Mouse (Mus musculus) heart, embryonic 10.5 days (tissue): ENCODE data around the gene Esr1. TPM values are rescaled to one million over a fixed set of nuclear protein-coding genes. Genes with fewer than 3 reads are reported as not detected.

ENCODE experiments used
- DNase-seq: peaks from one replicate; pipeline ENCODE4 v3.0.0-alpha.2; 2017; ENCODE audit warnings: low spot score
- H3K27ac ChIP-seq: fragments of 300-500 bp; sonication (generic); 2 replicates; pipeline ENCODE4 v1.5.1; 2016; ENCODE audit warnings: mild to moderate bottlenecking
- H3K27me3 ChIP-seq: fragments of 300-500 bp; sonication (generic); 2 replicates; pipeline ENCODE4 v1.6.1; 2016; ENCODE audit warnings: mild to moderate bottlenecking; ENCODE audit not compliant: poor library complexity, insufficient read depth, severe bottlenecking
- H3K36me3 ChIP-seq: fragments of 300-500 bp; sonication (generic); 2 replicates; pipeline ENCODE4 v1.6.1; 2016; ENCODE audit warnings: mild to moderate bottlenecking, moderate library complexity
- H3K4me1 ChIP-seq: fragments of 300-500 bp; sonication (generic); 2 replicates; pipeline ENCODE4 v1.6.1; 2016; ENCODE audit warnings: mild to moderate bottlenecking
- H3K4me3 ChIP-seq: fragments of 300-500 bp; sonication (generic); 2 replicates; pipeline ENCODE4 v1.5.1; 2016; ENCODE audit warnings: mild to moderate bottlenecking, moderate library complexity
- H3K9me3 ChIP-seq: fragments of 300-500 bp; sonication (generic); 2 replicates; pipeline ENCODE4 v1.6.1; 2016; ENCODE audit warnings: mild to moderate bottlenecking, moderate library complexity
- WGBS: fragments of 180-500 bp; shearing (Covaris S2); methylation state at CpG from one replicate; pipeline ENCODE4 v1.1.7; 2016; 5-methylcytosine and 5-hydroxymethylcytosine counted together
- polyA plus RNA-seq: library from polyadenylated mRNA; unstranded; fragments of >200 nt; fragmentation: Nextera tagmentation; extraction: Ambion mirVana; gene quantifications from 2 replicates; pipeline ENCODE4 v1.2.1, GENCODE M21; 2016

Gene Esr1
- polyA plus RNA-seq, 1 experiment from 2014 or later = 0.68 TPM

DNA sequence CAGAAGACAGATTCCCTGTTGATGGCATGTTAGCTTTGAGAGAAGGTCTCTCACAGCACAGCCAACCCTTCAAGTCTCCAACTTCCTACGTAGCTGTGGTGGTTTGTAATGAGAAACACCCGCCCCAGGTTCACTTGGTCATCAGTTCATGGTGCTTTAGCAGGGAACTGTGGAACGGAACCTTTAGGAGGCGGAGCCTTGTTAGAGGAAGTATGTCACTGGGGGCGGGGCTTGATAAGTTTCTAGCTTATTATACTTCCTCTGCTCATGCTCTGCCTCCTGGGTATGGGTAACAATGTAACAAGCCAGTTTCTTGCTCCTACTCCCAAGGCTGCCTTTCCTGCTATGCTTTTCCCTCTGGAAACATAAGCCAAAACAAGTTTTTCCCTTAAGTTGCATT is 434.3 kb downstream of the Esr1 start:
- WGBS = 82% methylated on average over 5 of the region's 5 CpGs
- no peaks in the 10 kb centered on the region for H3K27me3 ChIP-seq
- H3K27ac ChIP-seq = no peak overlapping the region
- H3K9me3 ChIP-seq = no peaks in the 10 kb centered on the region
- no peak for DNase-seq
- H3K4me3 ChIP-seq = no peak overlapping the region
- H3K4me1 ChIP-seq = no peaks in the 10 kb centered on the region
- H3K36me3 ChIP-seq = peaks cover 65% of the 10 kb centered on the region

Other genes with a start within 250 kb of the Esr1 start
- gene Zbtb2, start 223.5 kb upstream of the Esr1 start, polyA plus RNA-seq = 14.1 and 15.6 TPM in 2 replicates
- gene Rmnd1, start 179.2 kb upstream of the Esr1 start, polyA plus RNA-seq = 74.9 and 90.0 TPM in 2 replicates
- gene Armt1, start 179.1 kb upstream of the Esr1 start, polyA plus RNA-seq = 20.4 and 22.4 TPM in 2 replicates
- 0.10 TPM in 1 of 2 replicates, not detected in the other for gene Ccdc170, start 129.1 kb upstream of the Esr1 start, polyA plus RNA-seq